Mouse (Mus musculus) embryonic fibroblast, embryonic 13.5 days (primary cell): ENCODE results near the gene Phpt1.

ENCODE experiments used
- CTCF ChIP-seq: IDR thresholded peaks from 2 replicates; pipeline ENCODE4 v1.5.1; 2011; ENCODE audit warnings: mild to moderate bottlenecking, control low read depth, low read length, moderate library complexity, borderline replicate concordance; ENCODE audit not compliant: insufficient read depth
- POLR2A ChIP-seq: IDR thresholded peaks from 2 replicates; pipeline ENCODE4 v1.6.1; 2011; ENCODE audit warnings: low read depth, mild to moderate bottlenecking, control low read depth, low read length, moderate library complexity

- TF ChIP-seq POLR2A (no peak), CTCF (no peak)
Measured at GRCm38 (mm10) chr2:25620852-25621228, 45.8 kb upstream of the Phpt1 start.
